Mouse (Mus musculus): ENCODE measurements at regions not wholly inside any gene's neighbourhood (a gene's known extent, or its start where the extent isn't known, plus 50 kb on each side); places are given as distances from the start of the nearest gene placed in this dataset.

DNA sequence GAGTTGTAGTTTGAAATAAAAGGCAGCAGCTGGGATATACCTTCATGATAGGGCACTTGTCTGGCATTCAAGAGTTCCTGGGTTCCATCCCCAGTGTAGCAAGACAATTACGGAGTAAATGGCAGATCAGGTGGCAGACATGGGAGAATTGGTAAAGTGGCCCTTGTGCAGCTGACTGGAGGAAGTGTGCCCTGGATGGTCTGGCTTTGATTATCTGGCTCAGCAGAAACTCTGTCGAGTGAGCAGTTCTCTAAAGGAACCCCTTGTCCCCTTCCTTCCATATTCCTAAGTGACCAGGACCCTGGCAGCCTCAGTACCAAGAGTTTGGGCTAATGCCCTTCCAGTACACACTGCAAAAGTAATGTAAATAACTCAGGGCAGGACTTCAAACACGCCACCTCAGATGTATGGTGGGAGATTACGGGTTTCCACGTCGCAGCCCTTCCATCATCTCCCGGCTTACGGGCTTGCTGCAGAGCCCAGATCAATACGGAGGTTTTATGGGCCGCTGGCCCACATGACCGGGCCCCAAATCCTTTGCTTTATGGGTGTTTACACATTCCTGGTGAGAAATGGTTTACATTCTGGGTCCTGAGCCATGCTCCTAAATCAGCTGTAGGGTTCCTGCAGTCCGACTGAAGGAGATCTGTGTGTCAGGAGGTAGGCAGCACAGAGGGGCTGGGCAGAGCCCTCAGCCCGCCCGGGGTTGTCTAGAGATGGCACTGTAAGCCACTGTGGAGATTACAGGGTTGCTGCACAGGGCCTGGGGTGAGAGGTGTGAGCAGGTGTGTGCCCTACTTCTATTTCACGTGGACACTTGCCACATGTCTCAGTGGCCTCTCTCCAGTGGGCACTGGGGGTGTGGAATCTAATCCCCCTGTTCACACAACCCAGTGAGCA is 50.4 kb upstream of the Hand1 start:
- Histone ChIP-seq H3K36me3 (replicated peaks) (no peaks in the 10 kb centered on the region), H3K9me3 (replicated peaks) (no peaks in the 10 kb centered on the region), H3K4me1 (ENCODE audit: insufficient read depth, low read depth, low read length) (no peaks in the 10 kb centered on the region; the same call in 1 of the 2 replicates), H3K4me3 (ENCODE audit: low read depth, low read length) (no peak overlapping the region), H3K27me3 (ENCODE audit: insufficient read depth, low read length) (peaks cover 30% of the 10 kb centered on the region)
- no peak for TF ChIP-seq POLR2AphosphoS5 (IDR thresholded peaks at IDR 0.05; ENCODE audit: insufficient replicate concordance, low read depth, low read length)
- no peak for TF ChIP-seq CTCF (IDR thresholded peaks at IDR 0.05; ENCODE audit: low read depth, low read length)
- no peak for TF ChIP-seq GATA2 (IDR thresholded peaks at IDR 0.05; ENCODE audit: borderline replicate concordance, low read depth, low read length)
- no peak for TF ChIP-seq TAL1 (conservative IDR thresholded peaks at IDR 0.05; ENCODE audit: low read depth, low read length)
- TF ChIP-seq GATA1 (IDR thresholded peaks at IDR 0.05; ENCODE audit: borderline replicate concordance, low read length): no peak
- no peak for ATAC-seq (ENCODE audit: extremely low read depth, insufficient number of reproducible peaks, low FRiP score, poor library complexity, severe bottlenecking)
- no peak for DNase-seq (ENCODE audit: low spot score)
